Mouse (Mus musculus) monocyte, adult 2 months (primary cell): ENCODE results near the gene Plb1.

Experiments used
- DNase-seq, 2 experiments: peaks; one replicate each; pipeline ENCODE4 v3.0.0; 2022; ENCODE audit warnings: low spot score in 2 of 2, low read depth in 1 of 2

The Plb1 gene

GRCm38 (mm10) chr5:32392281-32392680, 159.8 kb downstream of the Plb1 start:
- DNase-seq = no peak

- DNase-seq = no peak
Measured at GRCm38 (mm10) chr5:32394586-32394985, 162.1 kb downstream of the Plb1 start.

DNA sequence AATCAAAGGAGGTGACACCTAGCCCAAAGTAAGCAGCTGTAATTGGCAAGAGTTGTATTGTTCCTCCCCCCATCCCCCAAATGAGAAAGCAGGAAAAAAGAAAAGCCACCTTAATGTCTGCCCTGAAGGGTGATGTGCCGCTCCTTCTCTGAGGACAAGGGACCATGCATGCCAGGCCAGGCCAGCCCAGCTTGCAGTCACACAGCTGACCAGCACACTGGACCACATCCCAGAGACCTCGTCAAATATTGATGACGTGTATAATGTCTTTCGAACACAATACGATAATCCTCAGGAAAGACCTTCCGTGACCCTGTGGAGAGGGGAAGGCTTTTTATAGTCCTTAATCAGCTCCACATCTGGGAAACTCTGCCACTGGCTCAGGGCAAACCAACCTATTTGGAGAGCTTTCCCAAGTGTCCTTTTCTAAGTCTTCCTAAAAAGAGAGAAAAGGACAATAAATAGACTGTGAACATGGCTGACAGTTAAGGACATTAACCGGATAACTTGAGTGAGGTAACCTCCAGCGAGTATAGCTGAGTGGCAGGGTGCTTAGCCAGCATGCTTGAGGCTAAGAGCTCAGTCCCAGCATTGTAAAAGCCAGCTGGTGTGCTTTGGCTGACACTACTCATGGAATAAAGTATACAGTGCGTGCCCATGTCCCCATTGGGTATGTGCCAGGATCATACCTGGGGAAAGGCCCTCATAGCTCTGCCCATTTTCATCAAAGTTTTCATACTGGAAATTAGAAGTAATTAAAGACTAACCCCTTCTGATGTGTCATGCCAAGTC, 162.8 kb downstream of the Plb1 start:
- DNase-seq = no peak

DNA sequence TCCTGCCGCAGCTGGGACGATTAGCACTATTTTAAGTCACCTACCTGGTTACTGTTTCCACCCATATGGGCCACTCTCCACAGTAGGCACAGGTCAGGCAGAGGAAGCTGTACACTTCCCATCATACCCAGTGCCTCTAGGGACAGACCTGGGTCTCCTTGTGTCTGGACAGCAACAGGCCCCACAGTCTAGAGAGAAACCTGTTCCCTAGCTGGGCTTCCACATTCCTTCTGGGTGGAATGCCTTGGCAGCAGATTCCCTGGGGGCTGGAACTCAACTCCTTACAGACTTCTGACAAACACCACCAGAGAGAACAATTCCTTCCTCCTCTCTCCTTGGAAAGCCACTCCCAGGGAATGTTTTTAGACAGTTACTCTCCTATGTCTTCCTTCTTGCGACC, 165.2 kb downstream of the Plb1 start:
- no peak for DNase-seq

GRCm38 (mm10) chr5:32400926-32401325, 168.4 kb downstream of the Plb1 start:
- DNase-seq = no peak

DNA sequence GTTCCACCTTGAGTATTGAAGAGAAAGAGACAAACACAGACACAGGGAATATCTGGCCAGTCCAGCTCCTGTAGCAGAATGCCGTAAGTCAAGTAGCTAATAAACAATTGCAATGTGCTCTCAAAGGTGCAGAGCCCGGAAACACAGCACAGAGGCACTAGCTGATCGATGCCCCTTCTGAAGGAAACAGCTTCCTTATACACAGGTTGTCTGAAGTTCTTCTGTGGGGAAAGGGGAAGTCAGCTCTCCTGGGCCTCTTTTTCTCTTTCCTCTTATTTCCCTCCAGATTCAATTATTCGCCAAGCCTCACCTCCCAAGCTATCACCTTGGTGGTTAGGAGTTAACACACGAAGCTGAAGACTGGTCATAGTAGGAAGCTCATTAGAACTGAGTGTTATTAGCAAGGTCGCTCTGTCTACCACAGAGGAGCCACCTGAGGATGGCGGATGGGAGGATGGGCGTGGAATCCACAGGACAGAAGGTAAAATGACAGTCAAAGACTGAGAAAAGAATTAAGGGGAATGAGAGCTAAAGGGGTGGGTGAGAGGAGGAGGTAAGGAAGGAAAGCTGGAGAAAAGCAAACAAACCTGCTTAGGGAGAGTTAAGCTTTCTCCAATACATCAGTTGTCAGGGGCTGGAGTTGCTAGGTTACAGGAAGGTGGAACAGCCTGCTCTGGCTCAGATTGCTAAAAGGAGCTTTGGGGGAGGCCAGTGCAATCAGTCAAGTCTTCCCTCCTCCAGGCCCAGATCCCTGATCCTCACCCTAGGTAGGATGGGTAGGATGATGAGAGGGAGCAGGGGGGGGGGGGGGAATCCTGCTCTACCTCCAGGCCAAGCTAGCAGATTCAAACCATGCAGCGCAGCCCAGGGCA, 170.8 kb downstream of the Plb1 start:
- no peak for DNase-seq

DNA sequence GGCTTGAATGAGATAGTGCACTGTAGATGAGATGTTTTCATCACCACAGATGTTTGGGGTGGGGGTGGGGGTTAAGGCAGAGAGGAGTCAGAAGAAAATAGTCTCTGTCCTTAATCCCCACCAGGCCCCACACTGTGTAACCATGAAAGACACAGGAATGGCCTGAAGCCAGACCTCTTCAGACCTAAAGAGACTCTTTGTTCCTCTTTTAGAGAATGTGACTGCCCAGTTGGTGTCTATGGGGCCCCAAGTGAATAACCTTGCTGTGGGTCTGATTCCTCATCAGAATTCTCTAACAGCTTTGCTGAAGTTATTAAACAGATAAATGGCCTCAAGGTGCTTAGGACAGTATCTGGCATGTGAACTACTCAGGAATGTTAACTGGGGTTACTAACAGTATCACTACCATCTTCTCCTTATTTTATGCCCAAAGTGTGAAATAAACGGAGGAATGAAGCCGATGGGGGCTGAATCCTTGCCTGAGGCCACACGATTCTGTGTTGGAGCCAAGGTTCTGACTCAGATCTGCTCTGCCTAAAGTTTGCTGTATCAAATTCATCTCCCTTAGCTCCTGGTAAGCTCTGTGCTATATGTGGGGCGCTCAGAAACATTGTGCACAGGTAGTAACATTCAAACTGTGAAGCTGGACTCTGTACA, 172.8 kb downstream of the Plb1 start:
- DNase-seq = no peak

- DNase-seq = no peak
Measured at GRCm38 (mm10) chr5:32408771-32409170, 176.3 kb downstream of the Plb1 start.

DNA sequence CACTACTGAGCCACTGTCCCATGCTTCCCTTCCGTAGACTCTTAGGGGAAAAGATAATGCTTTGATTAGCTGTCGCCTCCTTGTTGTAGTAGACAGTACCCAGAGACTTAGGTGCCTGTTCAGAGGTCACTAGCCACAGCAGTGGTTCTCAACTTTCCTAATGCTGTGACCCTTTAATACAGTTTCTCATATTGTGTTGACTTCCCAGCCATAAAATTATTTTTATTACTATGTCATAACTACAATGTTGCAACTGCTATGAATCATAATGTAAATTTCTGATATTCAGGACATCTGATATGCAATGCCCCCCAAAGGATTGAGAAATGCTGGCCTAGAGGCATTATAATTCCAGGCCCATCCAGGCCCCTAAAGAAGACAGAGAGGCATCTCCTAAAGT, 177.2 kb downstream of the Plb1 start:
- no peak for DNase-seq

- no peak for DNase-seq
Measured at GRCm38 (mm10) chr5:32410954-32411688, 178.6 kb downstream of the Plb1 start.

GRCm38 (mm10) chr5:32412186-32412950, 179.9 kb downstream of the Plb1 start:
- DNase-seq = no peak

DNA sequence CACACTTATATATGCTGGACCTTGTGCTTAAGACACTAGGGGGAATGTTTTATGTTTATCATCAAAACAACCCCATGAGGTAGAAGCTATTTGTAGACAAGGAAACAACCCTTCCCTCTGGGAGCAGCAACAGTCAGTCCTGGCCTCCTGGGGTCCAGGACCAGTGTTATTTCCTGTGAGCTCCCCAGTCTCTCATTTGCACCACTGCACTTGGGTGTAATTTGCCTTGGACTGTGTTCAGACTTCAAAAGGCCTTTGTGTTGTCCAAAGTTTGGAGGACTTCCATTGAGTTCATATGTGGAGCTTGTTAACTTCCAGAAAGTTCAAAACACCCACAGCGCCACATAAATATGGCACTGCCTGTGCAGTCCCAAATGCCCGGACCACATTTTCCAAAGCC, 180.6 kb downstream of the Plb1 start:
- DNase-seq = no peak

DNA sequence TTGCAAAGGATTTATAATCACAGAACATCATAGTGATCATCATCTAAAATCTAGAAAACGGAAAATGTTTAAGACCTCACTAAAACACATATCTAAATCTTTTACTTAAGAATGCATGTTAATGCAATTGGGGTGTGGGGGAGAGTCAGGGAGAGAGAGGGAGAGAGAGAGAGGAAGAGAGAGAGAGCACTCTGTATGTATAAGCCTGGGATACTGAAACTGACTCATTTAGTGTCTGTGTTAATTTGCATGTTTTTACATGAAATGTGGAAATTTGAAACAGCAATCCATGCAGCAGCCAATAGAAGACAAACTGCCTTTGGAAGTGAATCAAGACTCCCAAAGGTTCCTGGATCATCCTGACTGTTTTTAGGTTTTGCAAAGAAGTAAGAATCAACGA, 181.1 kb downstream of the Plb1 start:
- no peak for DNase-seq

DNA sequence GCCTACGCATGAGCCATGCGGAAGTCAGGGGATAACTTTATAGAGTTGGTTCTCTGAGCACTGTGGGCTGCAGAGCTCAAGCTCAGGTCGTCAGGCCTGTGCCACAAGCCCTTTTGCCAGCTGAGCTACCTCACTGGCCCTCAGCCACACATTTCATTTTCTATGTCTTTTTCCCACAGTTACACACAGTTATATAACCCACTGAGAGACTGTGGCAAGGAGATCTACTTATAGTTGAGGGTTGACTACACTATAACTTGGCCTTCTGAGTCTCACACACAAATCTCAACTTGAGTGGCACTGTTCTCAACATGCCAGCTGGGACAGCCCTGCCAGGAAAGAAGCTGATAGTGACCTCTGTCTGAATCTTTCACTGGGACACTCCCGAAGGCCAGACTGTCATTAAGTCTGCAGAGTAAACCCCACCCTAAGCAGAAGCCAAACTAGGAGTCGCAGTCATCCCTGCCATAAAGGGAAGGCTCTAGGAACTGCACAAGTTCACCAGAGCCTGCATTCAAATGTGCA, 182.0 kb downstream of the Plb1 start:
- no peak for DNase-seq

- DNase-seq = no peak
Measured at GRCm38 (mm10) chr5:32415554-32415953, 183.0 kb downstream of the Plb1 start.
